Mouse (Mus musculus): ENCODE results near the gene 4930447C04Rik. TPM values are rescaled to one million over a fixed set of nuclear protein-coding genes. Genes with fewer than 3 reads are reported as not detected.

Gene 4930447C04Rik
- under 1 TPM; 0.35 to 0.48 TPM for total RNA-seq (2021)
- long read RNA-seq, experiment 1 = 0 reads
- long read RNA-seq, experiment 2 = 0 reads

- DNase-seq = no peak
- intact Hi-C loops (cut with DNase I) = no loop called here
These were observed at the start of gene 4930447C04Rik for GRCm38 (mm10) chr12:72940071-72940821. Gene 4930447C04Rik, minus strand, starts transcription at chr12:72940774.

GRCm38 (mm10) chr12:72983071-72983857, 42.7 kb upstream of the 4930447C04Rik start:
- intact Hi-C loops (cut with DNase I) = no loop called here
- peak in 1 of 2 experiments; percentile 17 for DNase-seq

GRCm38 (mm10) chr12:72982616-72983015, 42.0 kb upstream of the 4930447C04Rik start:
- intact Hi-C loops (cut with DNase I) = no loop called here
- peak in 1 of 2 experiments; percentile 12 for DNase-seq

GRCm38 (mm10) chr12:72979236-72979635, 38.7 kb upstream of the 4930447C04Rik start:
- DNase-seq = no peak

GRCm38 (mm10) chr12:72977851-72978250, 37.3 kb upstream of the 4930447C04Rik start:
- DNase-seq = no peak
- intact Hi-C loops (cut with DNase I) = loop anchor here (2.0 to 10.0 kb wide), 2 partner anchors 131 to 283 kb away; no protein-coding TSS in a partner anchor

More at GRCm38 (mm10) chr12:72979236-72979635, 38.7 kb upstream of the 4930447C04Rik start:
- intact Hi-C loops (cut with DNase I) = loop anchor here (10.0 kb wide), 1 partner anchor 284 kb away; no protein-coding TSS in a partner anchor

GRCm38 (mm10) chr12:72976718-72977117, 36.1 kb upstream of the 4930447C04Rik start:
- intact Hi-C loops (cut with DNase I) = loop anchor here (2.0 to 10.0 kb wide), 2 partner anchors 130 to 282 kb away; no protein-coding TSS in a partner anchor
- DNase-seq = peak; percentile 54 to 56

DNA sequence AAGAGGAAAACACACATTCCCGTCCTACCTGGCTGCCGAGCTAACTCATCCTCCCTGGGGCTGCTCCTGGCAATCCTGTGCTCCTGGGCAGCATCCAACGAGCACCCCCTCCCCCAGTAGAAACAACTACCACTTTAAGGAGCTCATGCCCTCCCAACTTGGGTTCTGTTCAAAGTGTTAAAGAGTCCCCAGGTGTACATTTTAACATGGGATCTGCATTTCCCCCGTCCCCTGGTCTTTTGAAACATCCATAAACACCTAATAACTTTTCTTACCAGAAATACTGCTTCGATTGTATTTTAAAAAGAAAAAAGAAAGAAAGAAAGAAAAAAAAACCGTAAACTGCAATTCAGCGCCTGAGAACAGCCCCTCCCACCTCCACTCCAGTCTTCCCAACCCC, 35.6 kb upstream of the 4930447C04Rik start:
- intact Hi-C loops (cut with DNase I) = loop anchor here (2.0 to 10.0 kb wide), 2 partner anchors 129 to 281 kb away; no protein-coding TSS in a partner anchor

DNA sequence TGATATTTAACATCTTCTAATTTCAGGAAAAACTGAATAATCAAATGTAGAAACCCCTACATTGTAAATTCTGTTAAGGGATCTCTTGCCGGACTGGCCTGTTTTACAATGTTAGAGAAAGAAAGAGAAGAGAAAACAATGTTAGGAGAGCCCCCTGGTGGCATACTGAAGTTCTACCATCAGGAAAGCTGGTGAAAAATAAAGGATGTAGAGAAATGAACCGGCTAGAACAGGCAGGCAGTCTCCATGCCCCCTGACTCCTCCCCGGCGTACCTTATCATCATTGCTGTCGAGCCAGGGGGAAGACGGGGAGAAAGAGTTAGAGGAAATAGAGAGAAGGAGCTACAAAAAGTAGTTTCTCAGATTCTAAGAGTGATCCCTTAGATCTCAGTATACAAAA, 32.6 kb upstream of the 4930447C04Rik start:
- intact Hi-C loops (cut with DNase I) = loop anchor here (10.0 kb wide), 1 partner anchor 278 kb away; no protein-coding TSS in a partner anchor
- no peak for DNase-seq

More for the DNA sequence above, 35.6 kb upstream of the 4930447C04Rik start:
- no peak for DNase-seq

- intact Hi-C loops (cut with DNase I) = loop anchor here (10.0 kb wide), 1 partner anchor 276 kb away; no protein-coding TSS in a partner anchor
- no peak for DNase-seq
These were observed 30.0 kb upstream of the 4930447C04Rik start for GRCm38 (mm10) chr12:72970620-72971019.

DNA sequence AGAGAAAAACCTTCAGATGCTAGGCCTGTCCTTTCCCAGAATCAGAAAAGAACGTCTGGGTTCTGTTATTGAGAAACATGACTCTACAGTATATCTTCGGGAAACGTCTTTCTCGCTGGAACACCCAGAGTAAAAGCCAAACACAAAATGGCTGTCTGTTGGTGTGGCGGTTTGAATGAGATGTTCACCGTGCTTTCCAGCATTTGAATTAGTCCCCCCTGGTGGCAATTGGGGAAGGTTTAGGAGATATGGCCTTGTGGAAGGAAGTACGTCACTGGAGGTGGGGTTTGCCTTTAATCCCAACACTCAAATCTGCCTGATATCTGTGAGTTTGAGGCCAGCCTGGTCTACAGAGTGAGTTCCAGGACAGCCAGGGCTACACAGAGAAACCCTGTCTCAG, 27.0 kb upstream of the 4930447C04Rik start:
- intact Hi-C loops (cut with DNase I) = no loop called here

DNA sequence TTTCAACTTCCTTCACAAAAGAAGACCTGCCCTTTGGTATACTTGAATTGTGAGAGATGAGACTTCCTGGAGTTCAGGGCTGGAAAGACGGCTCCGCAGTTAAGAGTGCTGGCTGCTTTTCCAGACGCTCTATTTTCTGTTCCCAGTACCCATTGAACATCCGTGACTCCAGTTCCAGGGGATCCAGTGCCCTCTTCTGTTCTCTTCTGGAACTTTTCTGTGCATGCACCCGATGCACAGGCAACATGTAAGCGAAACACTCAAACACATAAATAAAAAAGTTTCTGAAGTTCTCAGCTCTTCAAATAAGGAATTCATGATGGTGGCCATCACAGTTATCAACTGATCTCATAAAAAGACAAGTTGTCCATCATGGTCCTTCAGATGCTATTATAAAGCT, 22.2 kb upstream of the 4930447C04Rik start:
- no peak for DNase-seq
- intact Hi-C loops (cut with DNase I) = no loop called here

More for the DNA sequence above, 27.0 kb upstream of the 4930447C04Rik start:
- no peak for DNase-seq

DNA sequence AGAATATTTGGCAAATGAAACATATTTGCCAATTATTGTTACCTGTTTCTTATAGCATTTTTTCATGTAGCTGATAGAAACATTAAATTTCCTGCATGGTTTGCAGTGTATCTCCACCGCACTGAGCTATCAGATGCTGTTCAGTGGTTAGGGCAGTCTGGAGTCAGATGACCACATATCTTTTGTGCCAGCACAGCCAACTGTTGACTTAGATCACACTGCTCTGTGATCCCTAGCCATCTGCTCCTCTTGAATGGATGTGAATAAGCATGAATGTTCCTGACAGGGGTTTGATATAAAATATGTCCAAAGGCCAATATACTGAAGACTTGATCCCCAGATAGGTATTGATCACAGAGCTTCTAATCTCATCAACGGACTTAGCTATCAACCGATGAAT, 17.9 kb upstream of the 4930447C04Rik start:
- DNase-seq = no peak
- intact Hi-C loops (cut with DNase I) = no loop called here

GRCm38 (mm10) chr12:72957829-72958424, 17.4 kb upstream of the 4930447C04Rik start:
- DNase-seq = no peak
- intact Hi-C loops (cut with DNase I) = no loop called here

- intact Hi-C loops (cut with DNase I) = no loop called here
- no peak for DNase-seq
These were observed 14.3 kb upstream of the 4930447C04Rik start for GRCm38 (mm10) chr12:72954906-72955305.

DNA sequence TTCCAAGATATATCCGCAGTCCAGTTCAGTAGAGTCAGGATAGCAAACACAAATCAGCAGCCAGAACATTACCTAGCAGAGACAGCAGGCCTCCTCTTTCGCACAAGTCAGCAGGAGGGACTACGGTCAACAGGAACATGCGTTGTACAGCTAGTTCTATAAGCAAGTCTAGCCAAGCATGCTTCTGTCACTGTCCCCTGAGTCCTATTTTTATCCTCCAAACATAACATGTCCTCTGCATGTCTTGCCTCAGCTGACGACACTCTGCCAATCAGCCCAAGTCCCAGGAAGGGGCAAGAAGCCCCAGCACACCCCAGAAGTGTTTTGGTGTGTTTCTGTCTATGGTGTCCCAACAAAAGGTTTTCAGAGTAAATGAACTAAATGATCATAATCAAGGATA, 13.3 kb upstream of the 4930447C04Rik start:
- DNase-seq = no peak
- intact Hi-C loops (cut with DNase I) = no loop called here

- DNase-seq = no peak
- intact Hi-C loops (cut with DNase I) = no loop called here
These were observed 12.5 kb upstream of the 4930447C04Rik start for GRCm38 (mm10) chr12:72953089-72953488.

DNA sequence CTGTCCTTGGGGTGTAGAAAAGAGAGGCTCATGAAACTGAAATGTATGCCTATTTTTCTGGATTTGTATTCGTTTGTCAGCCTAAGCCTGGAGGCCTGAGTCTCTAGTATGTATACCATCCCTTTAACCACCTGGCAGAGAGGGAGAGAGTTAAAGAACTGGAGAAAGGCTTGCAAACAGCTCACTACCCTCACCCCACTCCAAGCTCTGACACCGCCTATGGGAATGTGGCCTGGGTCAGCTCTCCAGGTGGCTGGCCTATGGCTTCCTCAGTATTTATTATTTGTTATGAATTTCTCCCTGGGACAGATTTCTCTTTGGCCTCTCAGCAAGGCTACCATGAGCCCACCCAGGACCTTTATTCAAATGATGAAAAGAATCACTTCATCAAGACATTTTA, 6.8 kb upstream of the 4930447C04Rik start:
- intact Hi-C loops (cut with DNase I) = no loop called here

DNA sequence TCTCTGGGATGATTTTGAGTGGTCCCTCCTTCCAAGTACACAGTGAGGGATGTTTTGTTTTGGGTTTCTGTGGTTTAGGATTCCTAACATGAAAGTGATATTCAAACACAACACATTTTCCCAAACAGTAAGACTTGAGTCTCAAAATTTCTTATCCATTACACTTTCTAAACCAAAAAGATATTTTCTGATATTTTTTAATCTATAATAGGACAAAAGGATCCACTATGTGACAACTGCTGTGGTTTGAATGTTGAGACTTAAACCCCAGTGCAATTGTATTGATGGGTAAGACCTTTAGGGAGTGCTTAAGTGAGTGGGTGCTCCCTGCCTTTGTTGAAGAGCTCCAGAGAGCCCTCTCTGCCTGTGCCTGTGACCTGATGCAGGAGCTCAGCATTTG, 6.2 kb upstream of the 4930447C04Rik start:
- no peak for DNase-seq
- intact Hi-C loops (cut with DNase I) = no loop called here

More for the DNA sequence above, 6.8 kb upstream of the 4930447C04Rik start:
- DNase-seq = no peak

GRCm38 (mm10) chr12:72946064-72946395, 5.5 kb upstream of the 4930447C04Rik start:
- DNase-seq = no peak
- intact Hi-C loops (cut with DNase I) = no loop called here

- intact Hi-C loops (cut with DNase I) = no loop called here
- no peak for DNase-seq
These were observed 4.9 kb upstream of the 4930447C04Rik start for GRCm38 (mm10) chr12:72945301-72946063.
